Mouse (Mus musculus): ENCODE measurements around the gene Hps4. TPM values are rescaled to one million over a fixed set of nuclear protein-coding genes. Genes with fewer than 3 reads are reported as not detected.

The Hps4 gene
- 40.3 and 43.2 TPM in 2 replicates for polyA plus RNA-seq (2015; fragmentation: Nextera tagmentation; extraction: Ambion mirVana)

DNA sequence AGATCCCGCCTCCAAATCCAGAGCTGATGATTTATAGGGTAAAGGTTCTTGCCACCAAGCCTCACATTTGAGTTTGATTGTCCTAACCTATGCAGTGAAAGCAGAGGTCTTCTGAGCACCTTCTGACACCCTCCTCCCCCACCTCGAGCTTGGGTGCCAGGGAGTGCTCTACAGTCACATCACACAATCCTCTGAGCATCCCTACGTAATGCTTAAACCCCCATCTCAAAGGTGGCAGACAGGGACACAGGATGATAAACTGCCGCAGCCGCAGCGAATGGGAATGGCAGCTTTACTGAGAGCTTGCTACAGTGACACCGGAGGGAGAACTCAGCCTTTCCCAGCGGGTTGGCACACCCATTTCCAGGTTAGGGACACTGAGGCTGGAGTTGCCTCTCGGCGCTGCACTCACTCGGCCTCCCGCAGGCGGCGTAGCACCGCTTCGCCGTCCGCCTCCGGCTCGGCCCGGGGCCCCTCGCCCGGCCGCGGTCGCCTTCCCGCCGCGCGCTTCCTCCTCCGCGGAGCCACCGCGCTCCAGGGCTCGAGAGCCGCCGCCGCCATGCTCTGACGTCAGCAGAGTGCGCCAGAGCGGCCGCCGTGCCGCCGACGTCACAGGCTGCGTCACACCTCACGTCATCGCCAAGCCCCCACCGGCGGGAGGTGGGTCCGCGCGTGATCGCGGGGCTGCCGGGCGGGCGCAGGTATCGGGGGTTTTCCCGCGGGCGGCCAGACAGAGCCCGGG, at the start of gene Hps4, which contains the start of gene Srrd:
Gene Hps4 (plus strand): TSS at position 621 of the 742 bp plus-strand sequence.
Gene Srrd (minus strand): TSS at position 578 of the 742 bp plus-strand sequence.
- Histone ChIP-seq H3K4me1 (replicated peaks) (peaks cover 51% of the 10 kb centered on the region), H3K27ac (peak within 1 kb of the TSS; percentile 76), H3K9me3 (no peaks in the 10 kb centered on the region), H3K36me3 (peaks cover 48% of the 10 kb centered on the region), H3K27me3 (no peaks in the 10 kb centered on the region), H3K9ac (peak within 1 kb of the TSS; percentile 90), H3K4me3 (peak within 1 kb of the TSS; percentile 90), H3K4me2 (peak within 1 kb of the TSS; percentile 82)
- ATAC-seq (ENCODE audit: low FRiP score): peak; percentile 70
- 2% methylated on average over 58 of the region's 64 CpGs for WGBS

DNA sequence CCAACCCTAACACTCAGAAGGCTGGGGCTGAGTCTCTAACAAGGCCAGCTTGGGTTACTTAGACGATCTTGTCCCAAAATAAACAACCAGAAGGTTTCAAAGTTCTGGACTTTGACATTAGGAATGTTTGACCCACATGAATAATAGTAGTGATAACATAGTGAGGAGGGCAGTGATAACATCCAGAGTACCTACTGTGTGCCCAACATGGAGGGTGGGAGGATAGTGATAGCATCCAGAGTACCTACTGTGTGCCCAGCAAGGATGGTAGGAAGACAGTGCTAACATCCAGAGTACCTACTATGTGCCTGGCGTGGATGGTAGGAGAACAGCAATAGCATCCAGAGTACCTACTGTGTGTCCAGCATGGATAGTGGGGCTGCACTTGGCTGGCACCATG, 49.1 kb upstream of the Hps4 start:
- H3K9me3 ChIP-seq: no peaks in the 10 kb centered on the region
- H3K9ac ChIP-seq: no peak overlapping the region
- no peak overlapping the region for H3K27ac ChIP-seq
- no peak for ATAC-seq (ENCODE audit: low FRiP score)
- 87% methylated on average over 2 of the region's 2 CpGs for WGBS
- H3K4me2 ChIP-seq: no peak overlapping the region
- no peak overlapping the region for H3K4me3 ChIP-seq
- H3K4me1 ChIP-seq (replicated peaks): peaks cover 60% of the 10 kb centered on the region
- no peaks in the 10 kb centered on the region for H3K27me3 ChIP-seq
- no peaks in the 10 kb centered on the region for H3K36me3 ChIP-seq

DNA sequence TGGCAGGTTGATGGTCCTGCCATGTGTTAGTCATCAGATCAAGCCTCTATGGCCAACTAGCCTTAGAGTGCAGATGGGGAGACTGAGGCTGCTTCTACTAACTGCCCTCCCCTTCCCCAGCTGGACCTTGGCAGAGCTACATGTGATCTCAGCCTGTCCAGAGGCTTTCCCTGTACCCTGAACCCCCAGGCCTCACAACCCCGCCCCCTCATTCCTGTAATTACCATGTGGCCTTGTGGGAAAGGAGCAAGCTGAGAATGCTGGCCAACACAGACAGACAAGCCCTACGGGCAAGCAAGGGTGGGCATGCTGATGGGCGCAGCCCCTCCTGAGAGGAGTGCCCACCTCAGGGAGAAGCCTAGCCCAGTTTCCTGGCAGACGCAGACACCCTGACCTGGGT, 48.2 kb upstream of the Hps4 start:
- Histone ChIP-seq H3K4me1 (replicated peaks) (peaks cover 55% of the 10 kb centered on the region), H3K4me3 (no peak overlapping the region), H3K27ac (no peak overlapping the region), H3K9ac (peak overlapping the region; percentile 29; the same call in 1 of the 2 replicates), H3K36me3 (no peaks in the 10 kb centered on the region), H3K27me3 (no peaks in the 10 kb centered on the region), H3K9me3 (no peaks in the 10 kb centered on the region), H3K4me2 (no peak overlapping the region)
- ATAC-seq (ENCODE audit: low FRiP score): no peak
- WGBS: 49% methylated on average over 4 of the region's 4 CpGs

DNA sequence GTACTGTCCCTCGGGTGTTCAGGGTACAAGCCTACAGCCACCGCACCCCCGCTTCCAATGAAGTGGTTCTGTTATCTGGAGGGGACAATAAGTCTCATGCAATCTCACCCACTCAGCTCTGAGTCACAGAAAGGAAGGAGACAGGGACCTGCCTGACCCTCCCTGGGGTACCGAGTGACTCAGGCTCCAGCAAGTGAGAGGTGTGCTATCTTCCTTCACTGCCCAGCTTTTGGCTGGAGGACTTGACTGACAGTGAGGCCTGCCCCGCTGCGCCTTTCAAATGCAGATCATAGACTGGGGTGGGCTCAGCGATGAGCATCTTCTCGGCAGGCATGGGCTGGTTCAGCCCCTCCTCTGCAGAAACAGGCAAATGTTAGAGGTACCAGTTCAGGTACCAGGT, 47.7 kb upstream of the Hps4 start:
- Histone ChIP-seq H3K27me3 (no peaks in the 10 kb centered on the region), H3K27ac (no peak overlapping the region), H3K4me1 (replicated peaks) (peaks cover 52% of the 10 kb centered on the region), H3K9me3 (no peaks in the 10 kb centered on the region), H3K36me3 (no peaks in the 10 kb centered on the region), H3K4me2 (no peak overlapping the region), H3K4me3 (no peak overlapping the region), H3K9ac (no peak overlapping the region)
- no peak for ATAC-seq (ENCODE audit: low FRiP score)
- WGBS: 27% methylated on average over 8 of the region's 8 CpGs

DNA sequence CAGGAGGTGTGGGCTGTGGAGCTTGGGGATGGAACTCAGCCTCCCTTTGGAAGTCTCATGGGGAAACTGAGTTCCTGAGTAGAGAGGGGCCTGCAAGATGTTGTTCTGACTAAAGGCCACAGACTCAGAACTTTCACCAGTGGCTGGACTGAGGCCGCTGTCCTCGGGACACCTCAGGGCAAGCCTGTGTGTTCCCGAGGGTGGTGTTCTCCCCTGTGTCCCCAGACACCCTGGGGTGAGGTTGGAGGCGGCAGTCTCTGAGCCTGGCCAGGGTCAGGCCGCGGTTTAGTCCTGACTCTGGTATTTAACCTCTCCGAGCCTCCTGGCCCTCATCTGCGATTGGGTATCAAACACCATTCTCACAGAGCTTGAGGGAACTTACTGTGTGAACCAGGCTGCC, 47.3 kb upstream of the Hps4 start:
- H3K4me3 ChIP-seq: no peak overlapping the region
- H3K9ac ChIP-seq: no peak overlapping the region
- H3K36me3 ChIP-seq: no peaks in the 10 kb centered on the region
- no peaks in the 10 kb centered on the region for H3K27me3 ChIP-seq
- no peak overlapping the region for H3K27ac ChIP-seq
- no peaks in the 10 kb centered on the region for H3K9me3 ChIP-seq
- 61% methylated on average over 8 of the region's 8 CpGs for WGBS
- H3K4me2 ChIP-seq: no peak overlapping the region
- ATAC-seq (ENCODE audit: low FRiP score): no peak
- peaks cover 48% of the 10 kb centered on the region for H3K4me1 ChIP-seq (replicated peaks)

DNA sequence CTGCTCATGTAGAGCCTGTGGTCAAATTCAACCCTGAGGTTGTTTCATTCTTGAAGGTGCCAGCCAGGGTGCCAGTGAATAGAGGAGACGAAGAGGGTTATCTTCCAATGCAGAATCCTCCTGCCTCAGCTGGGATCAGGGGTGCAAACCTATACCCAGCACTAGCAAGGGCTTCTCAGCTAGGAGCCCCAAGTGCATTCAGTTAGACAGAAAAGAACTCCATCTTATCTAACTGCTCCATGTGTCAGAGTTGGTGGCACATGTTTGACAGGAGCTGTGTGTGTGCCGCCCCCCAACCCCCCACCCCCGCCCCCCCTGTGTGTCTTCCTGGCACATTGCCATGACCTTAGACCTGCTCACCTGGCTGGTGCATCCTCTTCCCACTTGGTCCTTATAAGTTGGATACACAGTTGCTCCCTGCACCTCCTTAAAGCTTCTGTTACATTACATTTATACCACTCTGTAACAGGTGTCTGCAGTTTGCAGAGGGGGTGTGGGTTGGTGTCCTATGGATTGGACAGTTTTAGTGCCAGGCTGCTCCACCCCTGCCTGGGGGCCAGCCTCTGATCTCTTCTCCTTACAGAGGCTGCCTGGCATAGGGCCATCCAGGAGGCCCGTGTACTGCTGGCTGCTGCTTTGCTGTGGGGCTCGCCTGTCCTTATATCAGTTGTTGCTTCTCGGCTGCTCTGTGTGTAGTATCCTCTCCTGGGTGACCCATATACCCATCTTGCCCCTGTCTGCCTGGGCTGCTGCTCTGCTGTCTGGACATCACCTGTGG, 46.3 kb upstream of the Hps4 start:
- 76% methylated on average over 6 of the region's 6 CpGs for WGBS
- H3K9me3 ChIP-seq: no peaks in the 10 kb centered on the region
- peaks cover 40% of the 10 kb centered on the region for H3K4me1 ChIP-seq (replicated peaks)
- no peak overlapping the region for H3K4me2 ChIP-seq
- H3K4me3 ChIP-seq: no peak overlapping the region
- 0 out of 2 replicates have a peak overlapping the region, but pooled peaks have one; percentile 13 for H3K9ac ChIP-seq
- no peak for ATAC-seq (ENCODE audit: low FRiP score)
- no peaks in the 10 kb centered on the region for H3K36me3 ChIP-seq
- no peak overlapping the region; the same call in 1 of the 2 replicates for H3K27ac ChIP-seq
- no peaks in the 10 kb centered on the region for H3K27me3 ChIP-seq

DNA sequence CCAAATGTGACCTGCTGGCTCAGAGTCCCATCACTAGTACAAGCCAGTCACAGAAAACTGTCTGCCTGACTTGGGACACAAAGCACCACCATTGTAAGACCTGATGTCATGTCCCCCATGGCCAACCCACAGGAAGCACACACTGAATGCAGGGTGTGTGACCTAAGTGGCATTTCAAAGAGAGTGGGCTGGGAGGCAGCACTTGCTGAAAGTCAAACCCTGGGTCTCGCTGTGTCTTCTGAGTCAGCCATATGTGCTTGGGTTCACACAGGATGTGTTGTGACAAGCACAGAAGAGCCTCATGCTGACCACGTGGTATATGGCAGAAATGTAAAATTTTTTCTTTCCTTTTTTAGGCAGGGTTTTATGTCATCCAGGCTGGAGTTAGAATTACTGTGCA, 45.6 kb upstream of the Hps4 start:
- no peak for ATAC-seq (ENCODE audit: low FRiP score)
- no peak overlapping the region; the same call in 1 of the 2 replicates for H3K27ac ChIP-seq
- H3K4me3 ChIP-seq: no peak overlapping the region
- H3K36me3 ChIP-seq: no peaks in the 10 kb centered on the region
- no peak overlapping the region for H3K4me2 ChIP-seq
- WGBS: 81% methylated on average over 2 of the region's 2 CpGs
- 0 out of 2 replicates have a peak overlapping the region, but pooled peaks have one; percentile 13 for H3K9ac ChIP-seq
- H3K27me3 ChIP-seq: no peaks in the 10 kb centered on the region
- H3K9me3 ChIP-seq: no peaks in the 10 kb centered on the region
- peaks cover 34% of the 10 kb centered on the region for H3K4me1 ChIP-seq (replicated peaks)

DNA sequence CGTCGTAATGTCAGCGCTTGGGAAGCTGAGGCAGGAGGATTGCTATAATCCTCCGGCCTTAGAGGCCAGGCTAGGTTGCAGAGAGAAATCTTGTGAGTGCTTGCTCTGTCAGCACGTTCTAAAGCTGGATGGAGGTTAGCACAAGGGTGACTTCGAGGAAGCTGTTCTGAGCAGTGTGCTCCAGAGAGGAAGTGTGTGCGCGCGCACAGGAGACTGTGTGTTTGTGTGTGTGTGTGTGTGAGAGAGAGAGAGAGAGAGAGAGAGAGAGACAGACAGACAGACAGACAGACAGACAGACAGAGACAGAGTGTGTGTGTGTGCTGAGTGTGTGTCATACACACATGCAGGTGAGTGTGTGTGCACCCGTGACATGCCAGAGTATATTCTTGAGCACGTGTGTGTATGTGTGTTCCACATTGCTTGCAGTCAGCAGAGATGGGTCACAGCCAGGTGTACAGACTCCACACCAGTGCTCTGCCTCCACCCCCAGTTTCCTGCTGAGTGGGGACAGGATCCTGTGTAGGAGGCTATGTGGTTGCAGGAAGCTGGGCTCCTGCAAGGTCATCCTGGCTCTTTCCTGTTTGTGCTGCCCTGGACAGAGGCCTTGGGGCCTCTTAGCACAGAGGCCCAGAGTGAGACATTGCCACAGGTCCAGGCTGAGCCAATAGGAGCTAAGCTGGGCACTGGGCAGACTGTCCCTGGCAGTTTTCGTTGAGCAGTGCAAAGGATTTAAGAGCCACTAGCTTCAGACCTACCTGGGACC, 44.5 kb upstream of the Hps4 start:
- Histone ChIP-seq H3K4me3 (no peak overlapping the region), H3K4me2 (no peak overlapping the region), H3K27me3 (no peaks in the 10 kb centered on the region), H3K27ac (no peak overlapping the region), H3K9ac (no peak overlapping the region), H3K4me1 (replicated peaks) (peaks cover 28% of the 10 kb centered on the region), H3K36me3 (no peaks in the 10 kb centered on the region), H3K9me3 (no peaks in the 10 kb centered on the region)
- 89% methylated on average over 12 of the region's 12 CpGs for WGBS
- ATAC-seq (ENCODE audit: low FRiP score): no peak

DNA sequence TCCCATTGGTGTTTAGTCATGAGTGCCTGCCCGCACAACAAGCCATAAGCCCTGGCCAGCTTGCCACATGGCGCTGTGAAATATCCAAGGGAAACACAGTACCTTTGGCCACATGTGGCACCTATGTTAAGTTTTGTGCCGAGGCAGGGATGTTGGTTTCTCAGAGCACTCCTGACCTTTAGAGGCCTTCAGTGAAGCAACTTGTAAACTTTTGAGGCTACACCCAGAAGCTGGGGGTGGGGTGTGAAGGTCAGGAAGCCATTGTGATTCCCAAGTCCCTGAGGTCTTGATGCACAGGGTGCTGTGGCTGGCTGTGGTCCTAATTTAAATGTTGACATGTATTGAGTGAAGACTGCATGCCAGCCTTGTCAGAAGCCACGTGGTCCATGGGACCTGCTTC, 43.5 kb upstream of the Hps4 start:
- ATAC-seq (ENCODE audit: low FRiP score): no peak
- H3K4me2 ChIP-seq: no peak overlapping the region
- 89% methylated on average over 4 of the region's 4 CpGs for WGBS

DNA sequence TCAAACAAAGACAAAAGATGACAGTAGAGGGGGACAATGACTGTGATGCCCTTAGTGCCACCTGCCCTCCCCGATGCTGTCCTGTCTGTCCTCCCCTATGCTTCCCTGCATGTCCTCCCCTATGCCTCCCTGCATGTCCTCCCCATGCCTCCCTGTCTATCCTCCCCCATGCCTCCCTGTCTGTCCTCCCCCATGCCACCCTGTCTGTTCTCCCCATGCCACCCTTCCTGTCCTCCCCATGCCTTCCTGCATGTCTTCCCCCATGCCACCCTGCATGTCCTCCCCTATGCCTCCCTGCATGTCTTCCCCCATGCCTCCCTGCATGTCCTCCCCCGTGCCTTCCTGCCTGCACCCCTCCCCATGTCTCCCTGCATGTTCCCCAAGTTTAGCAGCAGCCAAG, 42.8 kb upstream of the Hps4 start:
- WGBS: 80% methylated on average over 2 of the region's 2 CpGs

More for the DNA sequence above, 43.5 kb upstream of the Hps4 start:
- Histone ChIP-seq H3K4me1 (replicated peaks) (peaks cover 24% of the 10 kb centered on the region), H3K9ac (no peak overlapping the region), H3K4me3 (no peak overlapping the region), H3K36me3 (no peaks in the 10 kb centered on the region), H3K9me3 (no peaks in the 10 kb centered on the region), H3K27me3 (no peaks in the 10 kb centered on the region), H3K27ac (no peak overlapping the region)

DNA sequence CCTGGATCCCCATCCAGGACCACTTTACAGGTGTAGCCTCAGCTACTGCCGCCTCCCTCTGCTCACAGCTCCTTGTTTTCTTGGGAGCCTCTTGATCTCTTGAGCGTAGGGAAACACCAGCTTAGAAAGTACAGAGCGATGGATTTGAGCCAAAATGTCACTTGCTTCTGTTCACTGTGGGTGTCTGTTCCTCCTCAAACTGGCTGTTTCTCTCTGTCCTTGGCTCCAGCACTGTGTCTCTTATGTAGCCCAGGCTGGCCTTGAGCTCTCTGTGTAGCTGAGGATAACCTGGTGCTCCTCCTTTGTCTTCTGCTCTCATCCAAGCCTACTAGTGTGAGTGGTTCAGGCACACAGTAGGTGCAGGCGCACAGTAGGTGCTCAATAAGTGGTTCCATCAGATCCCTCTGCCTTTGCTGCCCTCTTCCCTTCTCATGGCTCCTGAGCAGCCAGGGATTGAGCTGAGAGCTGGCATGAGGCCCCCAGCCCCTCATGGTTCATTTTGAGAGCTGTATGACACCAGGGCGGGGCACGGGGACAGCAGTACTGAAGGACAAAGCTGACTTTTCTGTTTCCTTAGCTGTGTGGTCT, 42.1 kb upstream of the Hps4 start:
- H3K27me3 ChIP-seq: no peaks in the 10 kb centered on the region

More for the DNA sequence above, 42.8 kb upstream of the Hps4 start:
- H3K9ac ChIP-seq: no peak overlapping the region
- H3K27ac ChIP-seq: no peak overlapping the region
- no peaks in the 10 kb centered on the region for H3K9me3 ChIP-seq
- H3K36me3 ChIP-seq: no peaks in the 10 kb centered on the region
- no peak overlapping the region for H3K4me3 ChIP-seq
- H3K27me3 ChIP-seq: no peaks in the 10 kb centered on the region
- ATAC-seq (ENCODE audit: low FRiP score): no peak
- peaks cover 21% of the 10 kb centered on the region for H3K4me1 ChIP-seq (replicated peaks)
- no peak overlapping the region for H3K4me2 ChIP-seq

DNA sequence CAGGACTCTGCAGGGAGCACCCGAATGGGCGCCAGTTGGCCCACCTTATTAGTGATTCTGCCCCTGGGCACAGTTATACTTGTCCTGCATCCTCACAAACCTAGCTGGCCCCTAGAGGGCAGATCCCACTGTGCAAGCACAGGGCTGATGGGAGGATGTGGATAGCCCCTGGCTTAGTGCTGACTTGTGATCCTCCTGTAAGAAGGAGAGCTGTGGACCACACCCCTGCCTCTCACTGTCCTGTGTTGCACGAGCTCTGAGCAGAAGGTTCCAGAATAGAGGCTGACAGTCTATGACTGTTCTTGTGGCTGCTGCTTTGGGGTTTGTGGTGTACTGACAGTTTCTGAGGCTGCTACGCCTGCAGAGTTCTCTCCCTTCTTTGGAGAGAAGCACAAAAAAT, 41.2 kb upstream of the Hps4 start:
- Histone ChIP-seq H3K9me3 (no peaks in the 10 kb centered on the region), H3K27ac (no peak overlapping the region), H3K9ac (no peak overlapping the region), H3K36me3 (no peaks in the 10 kb centered on the region), H3K4me2 (no peak overlapping the region), H3K27me3 (no peaks in the 10 kb centered on the region), H3K4me3 (no peak overlapping the region), H3K4me1 (replicated peaks) (peaks cover 10% of the 10 kb centered on the region; the same call in 1 of the 2 replicates)
- ATAC-seq (ENCODE audit: low FRiP score): no peak
- 92% methylated on average over 4 of the region's 4 CpGs for WGBS

More for the DNA sequence above, 42.1 kb upstream of the Hps4 start:
- H3K4me1 ChIP-seq (replicated peaks): peaks cover 15% of the 10 kb centered on the region
- 92% methylated on average over 6 of the region's 6 CpGs for WGBS
- H3K4me3 ChIP-seq: no peak overlapping the region
- H3K36me3 ChIP-seq: no peaks in the 10 kb centered on the region
- ATAC-seq (ENCODE audit: low FRiP score): no peak
- H3K9ac ChIP-seq: no peak overlapping the region
- H3K27ac ChIP-seq: no peak overlapping the region
- H3K9me3 ChIP-seq: no peaks in the 10 kb centered on the region
- H3K4me2 ChIP-seq: no peak overlapping the region
